In the genomic region with DNA sequence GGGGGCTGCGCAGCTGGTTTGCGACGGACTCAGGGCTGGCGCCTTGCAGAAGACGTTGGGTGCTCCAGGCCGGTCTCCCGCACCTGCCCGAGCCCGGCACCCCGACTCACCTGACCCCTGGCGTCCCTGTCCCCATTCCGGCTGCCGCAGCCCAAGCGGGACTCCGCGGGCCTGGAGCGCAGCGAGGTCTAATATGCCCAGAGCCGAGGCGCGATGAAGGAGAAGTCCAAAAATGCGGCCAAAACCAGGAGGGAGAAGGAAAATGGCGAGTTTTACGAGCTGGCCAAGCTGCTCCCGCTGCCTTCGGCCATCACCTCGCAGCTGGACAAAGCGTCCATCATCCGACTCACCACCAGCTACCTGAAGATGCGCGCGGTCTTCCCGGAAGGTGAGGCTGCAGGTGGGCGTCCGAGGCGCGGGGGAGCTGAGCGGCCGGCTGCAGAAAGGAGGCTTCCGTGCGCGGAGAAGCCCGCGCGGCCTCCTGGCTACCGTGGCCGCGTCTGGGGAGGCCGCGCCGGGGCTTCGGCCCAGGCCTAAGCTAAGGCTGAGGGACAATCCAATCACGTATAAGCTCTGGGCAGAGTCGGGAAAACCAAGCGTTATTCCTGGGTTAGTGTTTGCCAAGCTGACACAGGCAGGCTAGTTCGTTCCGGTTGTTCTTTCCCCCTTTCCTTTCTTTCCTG, we compare ENCODE assay signal across 9 mouse cellular contexts. TPM values are rescaled to one million over a fixed set of nuclear protein-coding genes. Genes with fewer than 3 reads are reported as not detected.
DNase-seq lines count a peak whose midpoint lies in the region; ATAC-seq lines count a peak whose summit lies in the region.
"Had no signal": no experiment of that assay in that cellular context is flagged by ENCODE, and none has a peak within 500 bp of the region (broad histone marks: within the 10 kb centered on the region; RNA-seq: fewer than 3 reads in every experiment).

No protein-coding gene starts in this region.

- peaks cover 98% of the 10 kb centered on the region for H3K27me3 ChIP-seq in lung, embryonic 15.5 days
- H3K27me3 ChIP-seq in embryonic facial prominence, embryonic 14.5 days (replicated peaks; ENCODE audit: control insufficient read depth, insufficient read depth, low read length): peaks cover 99% of the 10 kb centered on the region
- peaks cover 97% of the 10 kb centered on the region for H3K27me3 ChIP-seq in limb, embryonic 12.5 days
- H3K27me3 ChIP-seq in stomach, embryonic 14.5 days (ENCODE audit: control insufficient read depth, insufficient read depth, low read length): peaks cover 62% of the 10 kb centered on the region

- no peak for DNase-seq in lung, postnatal 10 days
- DNase-seq in embryonic facial prominence, embryonic 14.5 days (ENCODE audit: low spot score): no peak
- DNase-seq in frontal cortex, postnatal 14 days (ENCODE audit: low spot score in 2 of 2): no peak
- no peak for DNase-seq in right cerebral cortex, postnatal 10 days (ENCODE audit: low spot score in 2 of 2)

- no peaks in the 10 kb centered on the region for H3K36me3 ChIP-seq in lung, embryonic 15.5 days
- H3K36me3 ChIP-seq in embryonic facial prominence, embryonic 14.5 days (ENCODE audit: control insufficient read depth, insufficient read depth, low read length): no peaks in the 10 kb centered on the region
- H3K36me3 ChIP-seq in limb, embryonic 12.5 days: no peaks in the 10 kb centered on the region
- no peaks in the 10 kb centered on the region for H3K36me3 ChIP-seq in stomach, embryonic 14.5 days (ENCODE audit: control insufficient read depth, insufficient read depth, low read length)

- ATAC-seq in lung, embryonic 15.5 days (ENCODE audit: borderline replicate concordance, extremely low read depth, low FRiP score, low TSS enrichment): no peak
- no peak for ATAC-seq in embryonic facial prominence, embryonic 14.5 days (ENCODE audit: low read depth)
- ATAC-seq in limb, embryonic 12.5 days (ENCODE audit: insufficient number of reproducible peaks, insufficient read depth, low FRiP score, low TSS enrichment, low read depth): no peak
- no peak for ATAC-seq in stomach, embryonic 14.5 days (ENCODE audit: insufficient number of reproducible peaks, insufficient read depth, low FRiP score, low read depth)

- H3K27ac ChIP-seq in lung, embryonic 15.5 days: no peak overlapping the region
- no peak overlapping the region for H3K27ac ChIP-seq in embryonic facial prominence, embryonic 14.5 days (replicated peaks; ENCODE audit: low read depth, low read length)
- H3K27ac ChIP-seq in limb, embryonic 12.5 days: no peak overlapping the region
- no peak overlapping the region for H3K27ac ChIP-seq in stomach, embryonic 14.5 days (ENCODE audit: low read length)
- H3K27ac ChIP-seq: liver, embryonic 14.5 days had no signal

- peaks cover 18% of the 10 kb centered on the region for H3K4me1 ChIP-seq in lung, embryonic 15.5 days
- peaks cover 9% of the 10 kb centered on the region; the same call in 1 of the 2 replicates for H3K4me1 ChIP-seq in embryonic facial prominence, embryonic 14.5 days (ENCODE audit: control insufficient read depth, insufficient read depth, low read length)
- peaks cover 25% of the 10 kb centered on the region for H3K4me1 ChIP-seq in limb, embryonic 12.5 days (replicated peaks)
- peaks cover 8% of the 10 kb centered on the region for H3K4me1 ChIP-seq in stomach, embryonic 14.5 days (ENCODE audit: control insufficient read depth, insufficient read depth, low read length)

- under 1% methylated on average over 57 of the region's 57 CpGs for WGBS in lung, embryonic 15.5 days
- whole genome bisulfite sequencing in embryonic facial prominence, embryonic 14.5 days: 1% methylated on average over 38 of the region's 57 CpGs
- under 1% methylated on average over 57 of the region's 57 CpGs for WGBS in limb, embryonic 12.5 days
- WGBS in stomach, embryonic 14.5 days: 1% methylated on average over 57 of the region's 57 CpGs

- no peaks in the 10 kb centered on the region for H3K9me3 ChIP-seq in lung, embryonic 15.5 days
- H3K9me3 ChIP-seq in embryonic facial prominence, embryonic 14.5 days (ENCODE audit: control insufficient read depth, low read length): no peaks in the 10 kb centered on the region
- H3K9me3 ChIP-seq in limb, embryonic 12.5 days: no peaks in the 10 kb centered on the region
- H3K9me3 ChIP-seq in stomach, embryonic 14.5 days (ENCODE audit: control insufficient read depth, low read depth, low read length): no peaks in the 10 kb centered on the region

- H3K9ac ChIP-seq in lung, embryonic 15.5 days: no peak overlapping the region
- peak overlapping the region; percentile 61 for H3K9ac ChIP-seq in embryonic facial prominence, embryonic 14.5 days (ENCODE audit: low read depth, low read length)
- peak overlapping the region; percentile 52 for H3K9ac ChIP-seq in limb, embryonic 12.5 days (replicated peaks)
- peak overlapping the region; percentile 14; the same call in 1 of the 2 replicates for H3K9ac ChIP-seq in stomach, embryonic 14.5 days (replicated peaks; ENCODE audit: low read depth, low read length)
- H3K9ac ChIP-seq: liver, embryonic 14.5 days had no signal

- peak overlapping the region; percentile 69 for H3K4me2 ChIP-seq in lung, embryonic 15.5 days
- H3K4me2 ChIP-seq in embryonic facial prominence, embryonic 14.5 days (ENCODE audit: low read depth, low read length): peak overlapping the region; percentile 71
- peak overlapping the region; percentile 74 for H3K4me2 ChIP-seq in limb, embryonic 12.5 days
- peak overlapping the region; percentile 72 for H3K4me2 ChIP-seq in stomach, embryonic 14.5 days (replicated peaks; ENCODE audit: low read depth, low read length)

- peak overlapping the region; percentile 40 for H3K4me3 ChIP-seq in lung, embryonic 15.5 days
- peak overlapping the region; percentile 46 for H3K4me3 ChIP-seq in embryonic facial prominence, embryonic 14.5 days (ENCODE audit: low read depth, low read length)
- H3K4me3 ChIP-seq in limb, embryonic 12.5 days (replicated peaks): peak overlapping the region; percentile 43
- peak overlapping the region; percentile 39 for H3K4me3 ChIP-seq in stomach, embryonic 14.5 days (ENCODE audit: low read depth, low read length)
- H3K4me3 ChIP-seq: erythroblast, embryonic 14.5 days had no signal

RNA-seq across cellular contexts. Expression of a gene that starts 1.0 kb away (rescaled TPM):
- polyA plus RNA-seq in lung, embryonic 15.5 days (2015; fragmentation: Nextera tagmentation; extraction: Ambion mirVana): 0.12 and 0.15 TPM in 2 replicates
- polyA plus RNA-seq in embryonic facial prominence, embryonic 14.5 days (2014; fragmentation: Nextera tagmentation; extraction: Ambion mirVana): 3.3 and 3.6 TPM in 2 replicates
- polyA plus RNA-seq in limb, embryonic 12.5 days (2016; fragmentation: Nextera tagmentation; extraction: Ambion mirVana): 2.0 and 2.3 TPM in 2 replicates
- 0.22 and 0.27 TPM in 2 replicates for polyA plus RNA-seq in stomach, embryonic 14.5 days (2014; fragmentation: Nextera tagmentation; extraction: Ambion mirVana)
- polyA plus RNA-seq: erythroblast, embryonic 14.5 days had no signal
